Mouse (Mus musculus) lung, adult 2 months (tissue): ENCODE data around the gene Pex11a. TPM values are rescaled to one million over a fixed set of nuclear protein-coding genes. Genes with fewer than 3 reads are reported as not detected.

Source experiments
- DNase-seq: peaks from one replicate; pipeline ENCODE4 v3.0.0; 2022
- H3K4me1 ChIP-seq: fragments of 200-500 bp; 2 replicates; pipeline ENCODE4 v1.6.1; 2011; ENCODE audit warnings: low read length; ENCODE audit not compliant: control insufficient read depth, insufficient read depth
- H3K4me3 ChIP-seq: fragments of 200-500 bp; replicated peaks from 2 replicates; pipeline ENCODE3; 2011; ENCODE audit warnings: low read depth, mild to moderate bottlenecking, control low read depth, low read length; ENCODE audit errors: extremely low read depth
- CTCF ChIP-seq: fragments of 200-500 bp; IDR thresholded peaks from 2 replicates; pipeline ENCODE4 v1.5.1; 2011; ENCODE audit warnings: mild to moderate bottlenecking, low read length, control low read depth; ENCODE audit not compliant: insufficient read depth
- POLR2A ChIP-seq: fragments of 200-500 bp; IDR thresholded peaks from 2 replicates; pipeline ENCODE4 v1.6.1; 2011; ENCODE audit warnings: low read depth, mild to moderate bottlenecking, control low read depth, low read length, borderline replicate concordance; ENCODE audit errors: extremely low read depth
- WGBS: fragments of 180-500 bp; shearing (Covaris S2); methylation state at CpG from one replicate; pipeline ENCODE4 v1.1.7; 2018; 5-methylcytosine and 5-hydroxymethylcytosine counted together
- polyA plus RNA-seq: library from polyadenylated mRNA; depleted of rRNA; stranded (reverse); fragments of >200 nt; gene quantifications from 2 replicates; pipeline ENCODE4 v1.2.3, GENCODE M21; 2012

The Pex11a gene
- polyA plus RNA-seq, 1 experiment: 17.9 TPM

GRCm38 (mm10) chr7:79742277-79742658 lies 663 bp downstream of the Pex11a start:
- Histone ChIP-seq H3K4me1 (no peaks in the 10 kb centered on the region), H3K4me3 (peak overlapping the region; percentile 77)
- WGBS: 10% methylated on average over 11 of the region's 11 CpGs
- no peak for DNase-seq
- TF ChIP-seq CTCF (no peak), POLR2A (no peak)

GRCm38 (mm10) chr7:79740279-79740678 lies 2.7 kb downstream of the Pex11a start:
- H3K4me1 ChIP-seq: no peaks in the 10 kb centered on the region
- no peak for DNase-seq
- 74% methylated on average over 4 of the region's 4 CpGs for WGBS
- H3K4me3 ChIP-seq: no peak overlapping the region
- no peak for TF ChIP-seq CTCF
- no peak for TF ChIP-seq POLR2A

- DNase-seq: no peak
- Histone ChIP-seq H3K4me1 (no peaks in the 10 kb centered on the region), H3K4me3 (no peak overlapping the region)
- 73% methylated on average over 2 of the region's 2 CpGs for WGBS
- TF ChIP-seq CTCF (no peak), POLR2A (no peak)
Measured at GRCm38 (mm10) chr7:79738913-79739312, 4.0 kb downstream of the Pex11a start.

GRCm38 (mm10) chr7:79736511-79736910 lies 6.4 kb downstream of the Pex11a start:
- Histone ChIP-seq H3K4me3 (no peak overlapping the region), H3K4me1 (no peaks in the 10 kb centered on the region)
- DNase-seq: no peak
- TF ChIP-seq POLR2A (no peak), CTCF (no peak)
- 84% methylated on average over 14 of the region's 14 CpGs for WGBS

- TF ChIP-seq POLR2A: no peak
- no peak for TF ChIP-seq CTCF
- Histone ChIP-seq H3K4me3 (no peak overlapping the region), H3K4me1 (no peaks in the 10 kb centered on the region)
- WGBS: 58% methylated on average over 8 of the region's 8 CpGs
- no peak for DNase-seq
Measured at GRCm38 (mm10) chr7:79734563-79734962, 8.4 kb downstream of the Pex11a start.

- Histone ChIP-seq H3K4me3 (no peak within 1 kb of the TSS), H3K4me1 (no peaks in the 10 kb centered on the region)
- TF ChIP-seq POLR2A (no peak), CTCF (no peak)
- WGBS: 50% methylated on average over 4 of the region's 4 CpGs
- DNase-seq: no peak
Measured at GRCm38 (mm10) chr7:79732622-79733021, 10.3 kb downstream of the Pex11a start, which contains the start of gene Plin1. Gene Plin1 (minus strand): TSS chr7:79732903.

GRCm38 (mm10) chr7:79731438-79731837 lies 11.5 kb downstream of the Pex11a start:
- 84% methylated on average over 13 of the region's 13 CpGs for WGBS
- no peak for DNase-seq
- no peaks in the 10 kb centered on the region for H3K4me1 ChIP-seq
- TF ChIP-seq CTCF (no peak), POLR2A (no peak)
- no peak overlapping the region for H3K4me3 ChIP-seq

GRCm38 (mm10) chr7:79729743-79730370 lies 13.1 kb downstream of the Pex11a start:
- Histone ChIP-seq H3K4me3 (no peak overlapping the region), H3K4me1 (no peaks in the 10 kb centered on the region)
- DNase-seq: no peak
- WGBS: 57% methylated on average over 11 of the region's 11 CpGs
- TF ChIP-seq POLR2A: no peak
- peak; percentile 23; the same call in 1 of the 2 replicates for TF ChIP-seq CTCF

- Histone ChIP-seq H3K4me1 (no peaks in the 10 kb centered on the region), H3K4me3 (no peak overlapping the region)
- WGBS: 7% methylated on average over 8 of the region's 8 CpGs
- TF ChIP-seq POLR2A (no peak), CTCF (peak; percentile 88)
- peak; percentile 66 for DNase-seq
Measured at GRCm38 (mm10) chr7:79729169-79729568, 13.8 kb downstream of the Pex11a start.

GRCm38 (mm10) chr7:79728219-79728618 lies 14.7 kb downstream of the Pex11a start:
- Histone ChIP-seq H3K4me3 (no peak overlapping the region), H3K4me1 (no peaks in the 10 kb centered on the region)
- peak; percentile 49 for DNase-seq
- 31% methylated on average over 6 of the region's 6 CpGs for WGBS
- TF ChIP-seq CTCF (peak; percentile 85), POLR2A (no peak)

- TF ChIP-seq CTCF (peak; percentile 86), POLR2A (no peak)
- peak; percentile 38 for DNase-seq
- no peaks in the 10 kb centered on the region for H3K4me1 ChIP-seq
- 11% methylated on average over 2 of the region's 2 CpGs for WGBS
- H3K4me3 ChIP-seq: no peak overlapping the region
Measured at GRCm38 (mm10) chr7:79727091-79727490, 15.8 kb downstream of the Pex11a start.
